Mouse (Mus musculus) forebrain, embryonic 14.5 days (tissue): ENCODE results near the gene Gm6793. TPM values are rescaled to one million over a fixed set of nuclear protein-coding genes. Genes with fewer than 3 reads are reported as not detected.

Experiments used
- polyA plus RNA-seq: library from polyadenylated mRNA; unstranded; fragments of >200 nt; fragmentation: Nextera tagmentation; extraction: Ambion mirVana; gene quantifications from 2 replicates; pipeline ENCODE4 v1.2.1, GENCODE M21; 2014

The Gm6793 gene
- polyA plus RNA-seq, 1 experiment from 2014 or later, result 0.23 TPM

Other genes starting within 250 kb of the Gm6793 start
- 173 and 178 TPM in 2 replicates for gene Cfdp1, start 160.7 kb downstream of the Gm6793 start, polyA plus RNA-seq
- gene Tmem170, start 138.3 kb downstream of the Gm6793 start, polyA plus RNA-seq, result 2.0 and 2.7 TPM in 2 replicates
- gene Chst5, start 104.6 kb downstream of the Gm6793 start, polyA plus RNA-seq, result 2.6 TPM in 2 replicates
- gene Tmem231, start 81.2 kb downstream of the Gm6793 start, polyA plus RNA-seq, result 11.8 and 14.3 TPM in 2 replicates
- 518 and 525 TPM in 2 replicates for gene Gabarapl2, start 74.3 kb downstream of the Gm6793 start, polyA plus RNA-seq
- 5.6 and 5.8 TPM in 2 replicates for gene Adat1, start 22.7 kb downstream of the Gm6793 start, polyA plus RNA-seq
- gene Kars, start 3.7 kb downstream of the Gm6793 start, polyA plus RNA-seq, result 189 and 194 TPM in 2 replicates
- 22.6 and 33.3 TPM in 2 replicates for gene Terf2ip, start 3.6 kb downstream of the Gm6793 start, polyA plus RNA-seq